Mouse (Mus musculus) stomach, embryonic 16.5 days (tissue): Measurements from ENCODE around the gene Pfn1. TPM values are rescaled to one million over a fixed set of nuclear protein-coding genes. Genes with fewer than 3 reads are reported as not detected.
A peak's percentile ranks its signal among the peaks of the same experiment; 100 is the strongest.

ENCODE experiments used
- ATAC-seq: fragments of 200-750 bp; cut with Nextera tagmentation; 2 replicates; pipeline ENCODE4 v1.8.0; 2017; ENCODE audit warnings: moderate number of reproducible peaks, moderate TSS enrichment; ENCODE audit not compliant: insufficient read depth, low FRiP score
- H3K27ac ChIP-seq: fragments of 300-500 bp; sonication (generic); 2 replicates; pipeline ENCODE4 v1.5.1; 2014; ENCODE audit warnings: low read length
- H3K27me3 ChIP-seq: fragments of 300-500 bp; sonication (generic); 2 replicates; pipeline ENCODE4 v1.6.1; 2014; ENCODE audit warnings: low read length, control low read depth, mixed read lengths; ENCODE audit not compliant: control insufficient read depth, insufficient read depth
- H3K36me3 ChIP-seq: fragments of 300-500 bp; sonication (generic); 2 replicates; pipeline ENCODE4 v1.6.1; 2014; ENCODE audit warnings: low read length; ENCODE audit not compliant: control insufficient read depth, insufficient read depth
- H3K4me1 ChIP-seq: fragments of 300-500 bp; sonication (generic); 2 replicates; pipeline ENCODE4 v1.6.1; 2014; ENCODE audit warnings: low read length, control low read depth, mixed read lengths; ENCODE audit not compliant: control insufficient read depth, insufficient read depth
- H3K4me2 ChIP-seq: fragments of 300-500 bp; sonication (generic); 2 replicates; pipeline ENCODE4 v1.6.1; 2014; ENCODE audit warnings: low read depth, low read length, mixed read lengths
- H3K4me3 ChIP-seq: fragments of 300-500 bp; sonication (generic); replicated peaks from 2 replicates; pipeline ENCODE4 v1.5.1; 2014; ENCODE audit warnings: mild to moderate bottlenecking, low read length
- H3K9ac ChIP-seq: fragments of 300-500 bp; sonication (generic); 2 replicates; pipeline ENCODE4 v1.6.1; 2014; ENCODE audit warnings: low read length
- H3K9me3 ChIP-seq: fragments of 300-500 bp; sonication (generic); replicated peaks from 2 replicates; pipeline ENCODE4 v1.6.1; 2016; ENCODE audit warnings: low read length, control low read depth; ENCODE audit not compliant: control insufficient read depth
- WGBS: fragments of 180-500 bp; shearing (Covaris S2); extraction: QIAGEN DNeasy Blood & Tissue Kit; methylation state at CpG from one replicate; pipeline ENCODE4 v1.1.7; 2014; 5-methylcytosine and 5-hydroxymethylcytosine counted together
- polyA plus RNA-seq: library from polyadenylated mRNA; unstranded; fragments of >200 nt; fragmentation: Nextera tagmentation; extraction: Ambion mirVana; gene quantifications from 2 replicates; pipeline ENCODE4 v1.2.1, GENCODE M21; 2015

Pfn1 gene
- polyA plus RNA-seq, 1 experiment from 2014 or later = 1,820 TPM

DNA sequence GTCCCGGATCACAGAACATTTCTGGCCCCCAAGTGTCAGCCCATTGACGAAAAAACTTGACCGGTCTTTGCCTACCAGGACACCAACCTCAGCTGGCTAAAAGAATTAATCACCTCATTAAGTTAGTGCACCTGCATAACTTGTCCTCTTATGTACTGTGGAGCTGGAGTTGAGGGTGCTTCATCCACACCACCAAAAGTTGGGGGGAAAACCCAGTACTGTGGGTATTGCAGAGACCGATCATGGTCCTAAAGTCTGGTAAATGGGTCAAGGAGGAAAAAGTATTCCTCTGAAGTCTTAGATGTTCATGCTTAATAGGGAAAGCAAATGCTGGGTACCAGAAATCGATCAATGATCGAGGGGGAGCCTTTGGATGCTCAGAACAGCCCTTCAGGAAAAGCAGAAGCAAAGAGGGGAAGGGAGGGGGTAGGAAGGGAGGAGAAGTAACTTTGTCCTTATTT, 1.5 kb downstream of the Pfn1 start:
- Histone ChIP-seq H3K9me3 (no peaks in the 10 kb centered on the region), H3K27me3 (no peaks in the 10 kb centered on the region), H3K4me2 (peak overlapping the region; percentile 79), H3K27ac (peak overlapping the region; percentile 99), H3K4me1 (peaks cover 58% of the 10 kb centered on the region), H3K4me3 (peak overlapping the region; percentile 100), H3K36me3 (peaks cover 19% of the 10 kb centered on the region), H3K9ac (peak overlapping the region; percentile 99)
- ATAC-seq = no peak
- WGBS = 34% methylated on average over 6 of the region's 6 CpGs

DNA sequence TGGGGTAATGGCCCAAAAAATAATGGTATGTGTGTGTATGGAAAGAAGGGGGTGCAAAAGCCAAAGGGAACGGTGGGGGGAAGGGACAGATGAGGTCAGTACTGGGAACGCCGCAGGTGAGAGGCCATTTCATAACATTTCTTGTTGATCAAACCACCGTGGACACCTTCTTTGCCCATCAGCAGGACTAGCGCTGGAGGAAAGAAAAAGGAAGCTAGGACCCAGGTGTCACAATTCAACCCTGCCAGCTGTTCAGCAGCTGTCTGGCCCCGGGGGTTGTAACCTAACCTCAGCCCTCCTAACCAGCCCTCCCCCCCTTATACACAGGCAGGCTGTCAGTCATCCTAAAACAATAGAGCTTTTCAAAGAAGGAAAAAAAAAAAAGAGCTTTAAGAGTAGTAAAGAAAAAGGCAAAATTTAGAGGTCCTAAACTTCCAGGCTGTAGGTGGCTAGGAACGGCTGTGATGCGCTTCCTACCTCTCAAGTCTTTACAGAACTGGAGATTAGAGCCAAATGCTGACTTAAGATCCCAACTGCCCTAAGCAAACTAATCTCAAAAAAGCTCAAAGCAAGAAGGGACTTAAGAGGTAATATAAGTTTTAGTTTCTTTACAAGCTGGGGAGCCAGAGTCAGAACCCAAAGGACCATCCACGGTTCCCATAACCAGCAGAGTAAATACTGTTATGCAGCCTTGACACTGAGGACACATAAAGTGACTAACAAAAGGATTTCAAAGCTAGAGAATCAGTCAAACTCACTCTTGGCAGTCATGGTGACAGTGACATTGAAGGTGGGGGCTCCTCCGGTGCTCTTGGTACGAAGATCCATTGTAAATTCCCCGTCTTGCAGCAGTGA, 2.2 kb downstream of the Pfn1 start:
- H3K4me1 ChIP-seq = peaks cover 53% of the 10 kb centered on the region

DNA sequence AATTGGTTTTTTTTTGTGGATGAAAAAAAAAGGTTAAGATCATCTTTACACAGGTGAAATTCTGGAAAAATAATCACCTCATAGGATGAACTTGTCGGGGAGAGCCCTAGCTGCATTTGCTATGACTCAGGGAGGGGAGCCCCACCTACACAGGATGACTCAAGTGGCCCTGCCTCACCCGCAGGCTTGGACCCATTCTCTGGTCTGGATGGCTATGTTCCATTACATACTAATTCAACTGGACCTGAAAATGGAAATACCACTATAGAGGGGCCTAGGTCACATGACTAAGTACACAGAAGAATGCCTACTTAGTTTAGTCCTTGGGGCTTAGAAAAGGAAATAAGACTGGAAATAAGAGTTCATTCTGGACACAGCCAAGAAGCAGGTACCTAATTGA, 3.1 kb downstream of the Pfn1 start:
- Histone ChIP-seq H3K27ac (peak overlapping the region; percentile 71; the same call in 1 of the 2 replicates), H3K36me3 (peaks cover 19% of the 10 kb centered on the region), H3K4me2 (peak overlapping the region; percentile 79), H3K4me1 (peaks cover 45% of the 10 kb centered on the region), H3K27me3 (no peaks in the 10 kb centered on the region), H3K9me3 (no peaks in the 10 kb centered on the region), H3K9ac (no peak overlapping the region), H3K4me3 (peak overlapping the region; percentile 100)
- no peak for ATAC-seq
- WGBS = 57% methylated on average over 2 of the region's 2 CpGs

More for the DNA sequence above, 2.2 kb downstream of the Pfn1 start:
- Histone ChIP-seq H3K36me3 (peaks cover 19% of the 10 kb centered on the region), H3K9ac (peak overlapping the region; percentile 99), H3K4me3 (peak overlapping the region; percentile 100), H3K4me2 (peak overlapping the region; percentile 79), H3K27me3 (no peaks in the 10 kb centered on the region), H3K27ac (peak overlapping the region; percentile 99), H3K9me3 (no peaks in the 10 kb centered on the region)
- ATAC-seq = no peak
- 49% methylated on average over 12 of the region's 12 CpGs for WGBS

DNA sequence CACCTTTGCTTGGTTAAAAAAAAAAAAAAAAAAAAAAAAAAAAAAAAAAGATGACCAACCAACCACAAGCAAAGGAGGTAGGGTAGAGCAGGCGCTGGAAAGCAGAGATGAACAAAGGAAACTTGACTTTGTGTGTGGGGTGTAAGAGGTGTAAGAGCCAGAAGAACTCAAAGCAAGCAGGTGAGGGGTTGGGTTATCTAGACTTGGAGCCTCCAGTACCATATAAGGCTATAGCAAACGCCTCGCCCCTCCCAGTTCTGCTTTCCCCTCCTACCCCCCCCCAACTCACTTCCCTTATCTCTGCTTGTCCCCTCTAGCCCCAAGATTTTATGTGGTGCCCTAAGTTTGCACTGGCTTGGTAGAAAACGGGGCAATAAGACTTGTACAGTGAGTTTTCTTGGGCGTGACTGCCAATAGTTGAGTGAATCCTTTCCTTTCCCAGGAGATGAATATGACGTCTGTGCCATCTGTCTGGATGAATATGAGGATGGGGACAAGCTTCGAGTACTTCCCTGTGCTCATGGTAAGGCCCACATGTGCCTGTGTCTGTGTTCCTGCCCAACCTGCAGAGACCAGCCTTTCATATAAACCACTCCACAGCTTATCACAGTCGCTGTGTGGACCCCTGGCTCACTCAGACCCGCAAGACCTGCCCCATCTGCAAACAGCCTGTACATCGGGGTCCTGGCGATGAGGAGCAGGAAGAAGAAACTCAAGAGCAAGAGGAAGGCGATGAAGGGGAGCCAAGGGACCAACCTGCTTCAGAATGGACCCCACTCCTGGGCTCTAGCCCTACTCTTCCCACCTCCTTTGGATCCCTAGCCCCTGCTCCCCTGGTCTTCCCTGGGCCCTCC, 3.9 kb downstream of the Pfn1 start:
- 59% methylated on average over 12 of the region's 12 CpGs for WGBS
- Histone ChIP-seq H3K36me3 (peaks cover 19% of the 10 kb centered on the region), H3K27me3 (no peaks in the 10 kb centered on the region), H3K27ac (peak overlapping the region; percentile 71), H3K4me3 (peak overlapping the region; percentile 100), H3K9me3 (no peaks in the 10 kb centered on the region), H3K9ac (peak overlapping the region; percentile 13; the same call in 1 of the 2 replicates), H3K4me2 (peak overlapping the region; percentile 79), H3K4me1 (peaks cover 52% of the 10 kb centered on the region)
- no peak for ATAC-seq

DNA sequence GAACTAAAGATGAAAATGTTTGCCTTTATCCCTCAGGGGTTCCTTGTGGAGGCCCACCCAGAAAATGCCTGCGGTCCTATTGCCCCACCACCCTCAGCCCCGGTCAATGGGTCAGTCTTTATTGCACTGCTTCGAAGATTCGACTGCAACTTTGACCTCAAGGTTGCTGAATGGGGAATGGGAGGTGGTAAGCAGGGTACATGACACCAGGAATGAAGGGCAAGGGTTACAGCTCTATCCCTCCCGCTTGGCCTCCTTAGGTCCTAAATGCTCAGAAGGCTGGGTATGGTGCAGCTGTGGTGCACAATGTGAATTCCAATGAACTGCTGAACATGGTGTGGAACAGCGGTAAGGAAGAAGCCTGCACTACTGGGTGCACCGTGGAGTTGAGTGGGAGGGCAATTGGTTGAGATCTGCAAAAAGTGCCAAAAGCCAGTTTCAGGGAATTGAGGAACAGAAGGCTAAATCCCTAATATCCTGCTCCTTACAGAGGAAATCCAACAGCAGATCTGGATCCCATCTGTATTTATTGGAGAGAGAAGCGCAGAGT, 5.2 kb downstream of the Pfn1 start:
- peaks cover 57% of the 10 kb centered on the region for H3K4me1 ChIP-seq
- peaks cover 24% of the 10 kb centered on the region for H3K36me3 ChIP-seq
- no peak overlapping the region for H3K9ac ChIP-seq
- H3K4me3 ChIP-seq = no peak overlapping the region
- peak overlapping the region; percentile 87 for H3K4me2 ChIP-seq
- 79% methylated on average over 8 of the region's 8 CpGs for WGBS
- H3K9me3 ChIP-seq = no peaks in the 10 kb centered on the region
- no peak for ATAC-seq
- 0 out of 2 replicates have a peak overlapping the region, but pooled peaks have one; percentile 71 for H3K27ac ChIP-seq
- no peaks in the 10 kb centered on the region for H3K27me3 ChIP-seq

DNA sequence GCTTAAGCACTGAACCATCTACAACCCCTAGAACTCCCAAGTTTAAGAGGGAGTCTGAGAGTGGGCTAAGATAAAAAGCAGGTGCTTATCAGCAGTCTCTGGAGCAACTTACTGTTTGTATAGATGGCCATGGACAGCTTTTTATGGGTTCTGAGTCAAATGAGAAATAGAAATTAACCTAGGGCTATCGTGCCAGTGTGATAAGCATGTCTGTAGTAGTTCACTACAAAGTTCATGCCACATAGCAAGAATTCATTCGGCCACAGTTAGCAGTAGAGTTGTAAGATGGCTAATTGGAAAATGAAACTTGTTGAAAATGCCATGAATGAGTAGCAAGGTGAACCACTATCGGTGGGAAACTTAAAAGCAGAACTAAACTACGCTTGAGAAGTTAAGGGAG, 5.9 kb downstream of the Pfn1 start:
- Histone ChIP-seq H3K27me3 (no peaks in the 10 kb centered on the region), H3K4me1 (peaks cover 57% of the 10 kb centered on the region), H3K36me3 (peaks cover 25% of the 10 kb centered on the region), H3K4me3 (peak overlapping the region; percentile 87), H3K9ac (peak overlapping the region; percentile 93), H3K27ac (peak overlapping the region; percentile 98; the same call in 1 of the 2 replicates), H3K9me3 (no peaks in the 10 kb centered on the region), H3K4me2 (peak overlapping the region; percentile 87)
- WGBS = 69% methylated on average over 4 of the region's 4 CpGs
- ATAC-seq = no peak

DNA sequence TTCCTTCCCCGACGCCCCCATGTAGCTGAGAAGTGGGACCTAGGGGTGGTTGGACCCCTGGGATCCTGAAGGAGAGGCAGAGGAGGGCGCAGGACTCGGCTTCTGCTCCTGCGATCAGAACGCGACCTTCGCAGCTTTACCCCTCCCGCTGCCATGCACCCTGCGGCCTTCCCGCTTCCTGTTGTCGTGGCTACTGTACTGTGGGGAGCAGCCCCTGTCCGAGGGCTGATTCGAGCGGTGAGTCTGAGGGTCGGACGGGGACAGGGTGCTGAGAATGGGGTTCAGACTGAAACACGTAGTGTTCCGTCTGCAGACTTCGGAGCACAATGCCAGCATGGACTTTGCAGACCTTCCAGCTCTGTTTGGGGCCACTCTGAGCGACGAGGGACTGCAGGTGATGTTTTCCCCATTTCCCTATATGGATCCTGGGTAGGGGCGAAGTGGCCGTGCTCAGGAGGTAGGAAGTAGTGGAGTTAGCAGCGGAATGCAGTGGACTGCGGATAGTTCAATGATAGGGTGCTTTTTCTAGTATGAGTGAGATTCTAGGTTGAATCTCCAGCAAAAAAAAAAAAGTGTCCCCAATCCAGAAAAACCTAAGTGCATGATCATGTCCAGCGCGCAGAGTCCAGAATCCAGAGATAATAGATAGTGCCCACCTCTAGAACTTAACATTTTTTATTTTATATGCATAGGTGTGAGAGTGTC, 6.6 kb downstream of the Pfn1 start:
- ATAC-seq = peak; percentile 1; the same call in 1 of the 2 replicates
- H3K36me3 ChIP-seq = peaks cover 25% of the 10 kb centered on the region

More for the DNA sequence above, 6.6 kb downstream of the Pfn1 start:
- Histone ChIP-seq H3K9ac (peak overlapping the region; percentile 93), H3K27ac (peak overlapping the region; percentile 98), H3K9me3 (no peaks in the 10 kb centered on the region), H3K27me3 (no peaks in the 10 kb centered on the region), H3K4me3 (peak overlapping the region; percentile 87), H3K4me1 (peaks cover 56% of the 10 kb centered on the region), H3K4me2 (peak overlapping the region; percentile 87)
- 3% methylated on average over 28 of the region's 28 CpGs for WGBS
